Mouse (Mus musculus) C2C12 (cell line): ENCODE measurements around the gene Smurf1.

Experiments used
- CEBPB ChIP-seq: IDR thresholded peaks from one replicate; pipeline ENCODE4 v1.6.1; 2011; ENCODE audit warnings: low read depth, mild to moderate bottlenecking, control low read depth, moderate library complexity
- CTCF ChIP-seq: IDR thresholded peaks from one replicate; pipeline ENCODE4 v1.5.1; 2011; ENCODE audit not compliant: control insufficient read depth, insufficient read depth, insufficient read length
- FOSL1 ChIP-seq: IDR thresholded peaks from one replicate; pipeline ENCODE4 v1.8.0; 2011; ENCODE audit warnings: mild to moderate bottlenecking, low read length; ENCODE audit not compliant: poor library complexity, insufficient read depth, severe bottlenecking
- MAX ChIP-seq: IDR thresholded peaks from one replicate; pipeline ENCODE4 v1.6.1; 2011; ENCODE audit warnings: mild to moderate bottlenecking, control low read depth
- MYOD1 ChIP-seq: IDR thresholded peaks from one replicate; pipeline ENCODE4 v1.6.1; 2011; ENCODE audit warnings: low read depth; ENCODE audit not compliant: control insufficient read depth, insufficient read length
- USF1 ChIP-seq: IDR thresholded peaks from one replicate; pipeline ENCODE4 v1.6.1; 2011; ENCODE audit warnings: low read depth, mild to moderate bottlenecking, control low read depth, moderate library complexity

- TF ChIP-seq CTCF: no peak
- no peak for TF ChIP-seq MAX
- TF ChIP-seq USF1: no peak
- no peak for TF ChIP-seq CEBPB
- TF ChIP-seq MYOD1: no peak
- TF ChIP-seq FOSL1: no peak
Observed at GRCm38 (mm10) chr5:144958271-144958670, 7.4 kb downstream of the Smurf1 start.
